Mouse (Mus musculus) adrenal gland, postnatal 25 days (tissue): Measurements from ENCODE around the gene Prm2. TPM values are rescaled to one million over a fixed set of nuclear protein-coding genes. Genes with fewer than 3 reads are reported as not detected.

Experiments
- DNase-seq: peaks from one replicate; pipeline ENCODE4 v3.0.0; 2021; ENCODE audit warnings: mixed read lengths
- long read RNA-seq: library from polyadenylated mRNA; stranded (forward); transcript quantifications from one replicate; pipeline ENCODE4 v2.0.0, GENCODE M21; 2021
- total RNA-seq: library from RNA; stranded (reverse); gene quantifications from 2 replicates; pipeline ENCODE4 v1.2.3, GENCODE M21; 2021

Prm2 gene
- total RNA-seq, result not detected in 2 replicates
- long read RNA-seq, result 0 reads

- DNase-seq, result no peak
These were observed at the start of gene Prm2 for GRCm38 (mm10) chr16:10796034-10796433. Gene Prm2, minus strand, starts transcription at chr16:10796134.

- no peak for DNase-seq
These were observed 48.4 kb upstream of the Prm2 start for GRCm38 (mm10) chr16:10844319-10844670.

- peak; percentile 50 for DNase-seq
These were observed 47.8 kb upstream of the Prm2 start for GRCm38 (mm10) chr16:10843486-10844318.

GRCm38 (mm10) chr16:10842282-10842855 lies 46.4 kb upstream of the Prm2 start:
- peak; percentile 35 for DNase-seq

GRCm38 (mm10) chr16:10840018-10840417 lies 44.1 kb upstream of the Prm2 start:
- no peak for DNase-seq

- no peak for DNase-seq
These were observed 42.7 kb upstream of the Prm2 start for GRCm38 (mm10) chr16:10838487-10839245.

- DNase-seq, result no peak
These were observed 42.0 kb upstream of the Prm2 start for GRCm38 (mm10) chr16:10837903-10838302.

- DNase-seq, result no peak
These were observed 41.3 kb upstream of the Prm2 start for GRCm38 (mm10) chr16:10837250-10837649.

GRCm38 (mm10) chr16:10836388-10836787 lies 40.5 kb upstream of the Prm2 start:
- DNase-seq, result no peak

- DNase-seq, result peak; percentile 90
These were observed 39.1 kb upstream of the Prm2 start, which contains the start of gene Rmi2 for GRCm38 (mm10) chr16:10834911-10835587. Gene Rmi2, plus strand, starts transcription at chr16:10835059.

GRCm38 (mm10) chr16:10834542-10834910 lies 38.6 kb upstream of the Prm2 start:
- no peak for DNase-seq

GRCm38 (mm10) chr16:10828461-10828805 lies 32.5 kb upstream of the Prm2 start:
- DNase-seq, result no peak

- DNase-seq, result no peak
These were observed 32.0 kb upstream of the Prm2 start for GRCm38 (mm10) chr16:10827766-10828460.

- no peak for DNase-seq
These were observed 31.3 kb upstream of the Prm2 start for GRCm38 (mm10) chr16:10827269-10827668.

GRCm38 (mm10) chr16:10825840-10826239 lies 29.9 kb upstream of the Prm2 start:
- DNase-seq, result no peak

- DNase-seq, result no peak
These were observed 28.6 kb upstream of the Prm2 start for GRCm38 (mm10) chr16:10824536-10824935.

- no peak for DNase-seq
These were observed 25.5 kb upstream of the Prm2 start for GRCm38 (mm10) chr16:10821387-10821786.

GRCm38 (mm10) chr16:10819966-10820365 lies 24.0 kb upstream of the Prm2 start:
- DNase-seq, result no peak

- no peak for DNase-seq
These were observed 22.7 kb upstream of the Prm2 start for GRCm38 (mm10) chr16:10818579-10819135.

GRCm38 (mm10) chr16:10814864-10815263 lies 18.9 kb upstream of the Prm2 start:
- DNase-seq, result peak; percentile 28

- no peak for DNase-seq
These were observed 17.8 kb upstream of the Prm2 start for GRCm38 (mm10) chr16:10813726-10814125.
